Mouse (Mus musculus) C2C12 (cell line): ENCODE measurements around the gene Lrp1. TPM values are rescaled to one million over a fixed set of nuclear protein-coding genes. Genes with fewer than 3 reads are reported as not detected.

Experiments used
- H3K27me3 ChIP-seq: one replicate; pipeline ENCODE4 v1.6.1; 2011; ENCODE audit not compliant: control insufficient read depth, insufficient read depth, insufficient read length
- H3K36me3 ChIP-seq: one replicate; pipeline ENCODE4 v1.6.1; 2011; ENCODE audit not compliant: control insufficient read depth, insufficient read depth
- H3K4me3 ChIP-seq: one replicate; pipeline ENCODE4 v1.5.1; 2011; ENCODE audit warnings: mild to moderate bottlenecking, control low read depth; ENCODE audit not compliant: poor library complexity, insufficient read depth, severe bottlenecking
- H3K79me2 ChIP-seq: one replicate; pipeline ENCODE4 v1.6.1; 2011; ENCODE audit not compliant: control insufficient read depth, insufficient read depth
- H3K79me3 ChIP-seq: one replicate; pipeline ENCODE4 v1.6.1; 2011; ENCODE audit warnings: low read depth, control low read depth
- H3ac ChIP-seq: one replicate; pipeline ENCODE3; 2011; ENCODE audit warnings: low read depth; ENCODE audit not compliant: control insufficient read depth, insufficient read length
- CEBPB ChIP-seq: IDR thresholded peaks from one replicate; pipeline ENCODE4 v1.6.1; 2011; ENCODE audit warnings: low read depth, mild to moderate bottlenecking, control low read depth, moderate library complexity
- CTCF ChIP-seq: IDR thresholded peaks from one replicate; pipeline ENCODE4 v1.5.1; 2011; ENCODE audit not compliant: control insufficient read depth, insufficient read depth, insufficient read length
- FOSL1 ChIP-seq: IDR thresholded peaks from one replicate; pipeline ENCODE4 v1.8.0; 2011; ENCODE audit warnings: mild to moderate bottlenecking, low read length; ENCODE audit not compliant: poor library complexity, insufficient read depth, severe bottlenecking
- MAX ChIP-seq: IDR thresholded peaks from one replicate; pipeline ENCODE4 v1.6.1; 2011; ENCODE audit warnings: mild to moderate bottlenecking, control low read depth
- MYOD1 ChIP-seq: IDR thresholded peaks from one replicate; pipeline ENCODE4 v1.6.1; 2011; ENCODE audit warnings: low read depth; ENCODE audit not compliant: control insufficient read depth, insufficient read length
- MYOG ChIP-seq: IDR thresholded peaks from one replicate; pipeline ENCODE4 v1.6.1; 2011; ENCODE audit not compliant: control insufficient read depth, insufficient read length; ENCODE audit errors: extremely low read depth
- USF1 ChIP-seq: IDR thresholded peaks from one replicate; pipeline ENCODE4 v1.6.1; 2011; ENCODE audit warnings: low read depth, mild to moderate bottlenecking, control low read depth, moderate library complexity
- long read RNA-seq, 2 experiments: library from polyadenylated mRNA; unstranded; transcript quantifications; one replicate each; pipeline ENCODE4 v2.0.0; 2019 to 2020
- polyA plus RNA-seq: library from polyadenylated mRNA; unstranded; fragments of >200 nt; fragmentation: generic; extraction: Trizol; gene quantifications from one replicate; pipeline ENCODE4 v1.2.1, GENCODE M21; 2012; ENCODE audit warnings: missing spikeins

Lrp1 gene
- polyA plus RNA-seq: 190 TPM
- long read RNA-seq, experiment 1, partial matches to known transcripts: 12 of 24 reads
- long read RNA-seq, experiment 1, other reads (novel, unspliced or antisense): 11 of 24 reads
- long read RNA-seq, experiment 2, transcript Lrp1-203 (13 exons, 2,887 nt): major isoform, 5 of 77 reads
- long read RNA-seq, experiment 2, partial matches to known transcripts: 66 of 77 reads
- long read RNA-seq, experiment 2, other reads (novel, unspliced or antisense): 5 of 77 reads

GRCm38 (mm10) chr10:127620406-127621190 is at the start of gene Lrp1:
Gene Lrp1, minus strand, starts transcription at chr10:127621148.
- Histone ChIP-seq H3K36me3 (peaks cover 12% of the 10 kb centered on the region), H3ac (peak within 1 kb of the TSS; percentile 87), H3K79me2 (peaks cover 47% of the 10 kb centered on the region), H3K4me3 (peak within 1 kb of the TSS; percentile 82), H3K79me3 (peaks cover 39% of the 10 kb centered on the region), H3K27me3 (no peaks in the 10 kb centered on the region)
- TF ChIP-seq FOSL1: no peak
- TF ChIP-seq MAX: no peak
- no peak for TF ChIP-seq CTCF
- no peak for TF ChIP-seq MYOD1
- TF ChIP-seq CEBPB: no peak

GRCm38 (mm10) chr10:127670185-127670584 is 49.2 kb upstream of the Lrp1 start:
- Histone ChIP-seq H3K36me3 (peaks cover 5% of the 10 kb centered on the region), H3K79me2 (peaks cover 13% of the 10 kb centered on the region), H3K27me3 (no peaks in the 10 kb centered on the region), H3K4me3 (no peak overlapping the region), H3K79me3 (peaks cover 11% of the 10 kb centered on the region), H3ac (no peak overlapping the region)
- no peak for TF ChIP-seq FOSL1
- TF ChIP-seq MYOG: no peak
- TF ChIP-seq CEBPB: no peak
- no peak for TF ChIP-seq MAX
- no peak for TF ChIP-seq USF1
- no peak for TF ChIP-seq MYOD1
- no peak for TF ChIP-seq CTCF

DNA sequence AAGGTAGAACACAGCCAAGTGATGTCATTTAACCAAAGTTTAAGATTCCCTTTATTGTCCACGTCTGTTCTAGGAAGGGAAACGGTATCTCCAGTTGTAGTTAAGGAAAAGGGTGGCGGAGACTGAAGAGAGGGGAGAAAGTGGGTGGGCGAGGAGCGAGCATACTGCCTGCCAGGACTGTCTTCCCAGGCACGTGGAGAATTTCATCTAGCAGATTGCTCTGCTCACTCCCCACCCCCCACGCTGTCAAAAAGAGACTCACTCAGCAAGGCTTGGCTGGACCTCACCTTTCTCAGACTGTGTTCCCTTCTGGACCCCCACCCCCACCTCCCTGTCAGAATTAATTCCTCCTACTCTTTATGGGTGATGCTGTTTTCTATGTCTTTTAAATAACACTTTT is 48.2 kb upstream of the Lrp1 start:
- H3K4me3 ChIP-seq: peak overlapping the region; percentile 47
- TF ChIP-seq MYOG: no peak
- TF ChIP-seq CTCF: no peak
- TF ChIP-seq MAX: no peak
- no peak for TF ChIP-seq MYOD1
- no peak for TF ChIP-seq USF1
- no peaks in the 10 kb centered on the region for H3K27me3 ChIP-seq

GRCm38 (mm10) chr10:127668093-127669050 is 47.4 kb upstream of the Lrp1 start, which contains the start of gene Nab2:
Gene Nab2, minus strand, starts transcription at chr10:127668568.
- Histone ChIP-seq H3K36me3 (peaks cover 22% of the 10 kb centered on the region), H3K79me2 (peaks cover 31% of the 10 kb centered on the region), H3ac (peak within 1 kb of the TSS; percentile 87), H3K4me3 (peak within 1 kb of the TSS; percentile 95), H3K27me3 (no peaks in the 10 kb centered on the region), H3K79me3 (peaks cover 30% of the 10 kb centered on the region)
- no peak for TF ChIP-seq FOSL1
- no peak for TF ChIP-seq USF1
- no peak for TF ChIP-seq MAX
- TF ChIP-seq CEBPB: no peak
- TF ChIP-seq CTCF: no peak
- no peak for TF ChIP-seq MYOG
- no peak for TF ChIP-seq MYOD1

More for the DNA sequence above, 48.2 kb upstream of the Lrp1 start:
- peak overlapping the region; percentile 3 for H3ac ChIP-seq
- H3K79me3 ChIP-seq: peaks cover 22% of the 10 kb centered on the region
- H3K79me2 ChIP-seq: peaks cover 23% of the 10 kb centered on the region
- H3K36me3 ChIP-seq: peaks cover 14% of the 10 kb centered on the region

DNA sequence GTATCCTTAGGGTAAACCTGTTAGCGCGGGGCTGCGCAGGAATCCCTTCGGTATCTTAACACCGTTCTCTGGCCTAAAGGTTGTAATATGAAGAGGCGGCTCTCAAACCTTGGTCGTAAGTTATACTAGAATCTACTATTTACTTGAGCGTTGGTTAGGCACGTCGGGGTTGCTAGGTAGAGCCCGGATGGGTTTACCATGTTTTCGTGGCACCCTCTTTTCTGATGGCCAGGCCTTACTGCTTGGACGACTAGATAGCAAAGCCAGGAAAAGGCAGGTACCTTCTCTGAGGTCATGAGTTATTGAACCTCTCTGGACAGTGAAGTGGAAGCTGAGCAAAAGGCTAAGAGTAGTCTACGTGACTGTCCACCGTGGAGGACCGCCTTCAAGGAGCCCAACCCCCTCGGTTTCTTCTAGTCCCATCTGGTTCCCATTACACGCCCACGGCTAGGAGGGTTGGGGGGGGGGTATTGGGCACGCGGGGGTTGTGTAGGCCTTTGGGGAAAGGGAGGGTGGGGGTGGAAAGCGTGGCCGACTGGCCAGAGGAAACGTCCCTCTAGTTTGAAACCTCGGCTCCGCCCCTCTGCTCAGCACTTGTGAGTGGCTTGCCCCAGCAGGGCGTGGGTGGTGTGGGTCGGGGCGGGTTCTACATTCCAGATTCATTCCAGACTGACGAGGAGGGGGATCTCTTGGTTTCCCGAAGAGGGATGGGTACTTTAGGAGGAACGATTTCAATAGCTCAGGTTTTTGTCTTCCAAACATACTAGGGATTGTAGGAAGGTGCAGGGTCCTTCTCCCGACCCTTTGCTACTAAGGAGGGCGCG is 46.5 kb upstream of the Lrp1 start:
- H3K79me2 ChIP-seq: peaks cover 40% of the 10 kb centered on the region
- H3K4me3 ChIP-seq: peak overlapping the region; percentile 95
- TF ChIP-seq MYOD1 (no peak), MAX (no peak), USF1 (no peak), MYOG (no peak), CTCF (no peak), CEBPB (no peak), FOSL1 (no peak)
- peaks cover 31% of the 10 kb centered on the region for H3K36me3 ChIP-seq
- H3K27me3 ChIP-seq: no peaks in the 10 kb centered on the region
- peak overlapping the region; percentile 49 for H3ac ChIP-seq
- peaks cover 37% of the 10 kb centered on the region for H3K79me3 ChIP-seq
